In the genomic region with DNA sequence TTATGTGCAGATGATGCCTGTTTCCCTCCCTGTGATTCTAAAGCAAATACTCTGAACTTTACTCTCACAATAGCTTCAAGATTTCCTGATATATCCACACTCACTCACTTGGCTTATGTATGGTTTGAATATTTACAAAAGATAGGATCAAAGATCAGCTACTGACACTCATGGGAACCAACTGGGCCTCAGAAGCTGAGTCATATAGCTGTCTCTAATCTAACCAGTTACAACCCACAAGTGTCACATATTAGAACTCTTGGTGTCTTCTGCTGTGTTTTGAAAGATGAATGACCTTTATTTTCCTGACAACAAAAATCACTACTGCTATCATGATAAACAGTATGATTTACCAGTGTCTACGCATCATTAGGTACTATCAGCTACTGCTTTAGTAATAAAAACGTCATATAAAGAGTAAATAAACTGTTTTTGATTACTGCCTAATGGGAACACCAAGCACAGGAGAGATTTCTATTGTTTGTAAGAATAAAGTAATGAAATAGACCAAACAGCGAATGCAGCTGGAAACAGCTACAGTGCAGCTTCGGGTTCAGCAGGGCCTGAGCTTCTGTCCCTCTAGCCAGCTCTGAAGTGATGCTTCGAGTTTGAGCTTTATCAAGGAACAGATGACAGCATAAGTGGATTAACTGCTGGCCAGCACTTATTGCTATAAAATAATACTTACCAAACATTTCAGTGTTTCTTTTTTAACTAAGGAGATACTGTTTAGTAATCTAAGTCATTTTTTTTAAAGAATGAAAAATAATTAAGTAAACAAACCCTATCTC, we compare ENCODE assay signal across 17 mouse cellular contexts.
DNase-seq lines count a peak whose midpoint lies in the region; ATAC-seq and TF ChIP-seq lines count a peak whose summit lies in the region.
"Had no signal": no experiment of that assay in that cellular context is flagged by ENCODE, and none has a peak within 500 bp of the region (broad histone marks: within the 10 kb centered on the region; RNA-seq: fewer than 3 reads in every experiment).

No protein-coding gene starts in this region.

- H3K36me3 ChIP-seq in G1E (replicated peaks), result peaks cover 36% of the 10 kb centered on the region
- H3K36me3 ChIP-seq in liver, embryonic 12.5 days, result peaks cover under 1% of the 10 kb centered on the region
- H3K36me3 ChIP-seq in hindbrain, embryonic 13.5 days, result 0 out of 2 replicates have a peak, but pooled peaks cover under 1% of the 10 kb centered on the region
- H3K36me3 ChIP-seq in embryonic facial prominence, embryonic 10.5 days (replicated peaks), result peaks cover 2% of the 10 kb centered on the region; the same call in 1 of the 2 replicates

- 56% methylated on average over 5 of the region's 5 CpGs for WGBS in liver, embryonic 12.5 days (ENCODE audit: insufficient replicate concordance)
- 79% methylated on average over 5 of the region's 5 CpGs for WGBS in hindbrain, embryonic 13.5 days
- 84% methylated on average over 5 of the region's 5 CpGs for WGBS in embryonic facial prominence, embryonic 10.5 days

- H3K4me1 ChIP-seq in G1E (ENCODE audit: insufficient read depth, low read depth, low read length), result peaks cover 35% of the 10 kb centered on the region
- peaks cover 79% of the 10 kb centered on the region for H3K4me1 ChIP-seq in liver, embryonic 12.5 days
- no peaks in the 10 kb centered on the region for H3K4me1 ChIP-seq in hindbrain, embryonic 13.5 days (replicated peaks)
- H3K4me1 ChIP-seq in embryonic facial prominence, embryonic 10.5 days, result no peaks in the 10 kb centered on the region
- H3K4me1 ChIP-seq: forebrain, embryonic 10.5 days had no signal

- H3K4me3 ChIP-seq in G1E (ENCODE audit: low read depth, low read length), result no peak overlapping the region
- H3K4me3 ChIP-seq in liver, embryonic 12.5 days, result no peak overlapping the region
- no peak overlapping the region for H3K4me3 ChIP-seq in hindbrain, embryonic 13.5 days
- H3K4me3 ChIP-seq in embryonic facial prominence, embryonic 10.5 days, result no peak overlapping the region
- H3K4me3 ChIP-seq: embryonic facial prominence, embryonic 13.5 days; forebrain, embryonic 10.5 days had no signal

- DNase-seq in 416B (ENCODE audit: low read depth) (peak; percentile 47), G1E (ENCODE audit: low spot score) (no peak), MN1 (ENCODE audit: low spot score) (no peak)
- peak; percentile 62 for DNase-seq in induced T-regulatory cell, adult 2 months (ENCODE audit: low read depth)
- no peak for DNase-seq in embryonic facial prominence, embryonic 10.5 days (ENCODE audit: low spot score)
- DNase-seq: adrenal gland, postnatal 14 days; cerebellum, adult 8-10 months; gastrocnemius, postnatal 10 days; kidney, adult 11 months; kidney, postnatal 10 days; midbrain, embryonic 14.5 days; retina, postnatal 1 day; thymus, adult 2 months had no signal

- peak overlapping the region; percentile 22; the same call in 1 of the 2 replicates for H3K9ac ChIP-seq in liver, embryonic 12.5 days
- no peak overlapping the region for H3K9ac ChIP-seq in hindbrain, embryonic 13.5 days
- H3K9ac ChIP-seq: embryonic facial prominence, embryonic 13.5 days had no signal

- peak overlapping the region; percentile 79 for H3K27ac ChIP-seq in liver, embryonic 12.5 days
- H3K27ac ChIP-seq in hindbrain, embryonic 13.5 days, result no peak overlapping the region
- H3K27ac ChIP-seq in embryonic facial prominence, embryonic 10.5 days (replicated peaks), result no peak overlapping the region
- H3K27ac ChIP-seq: embryonic facial prominence, embryonic 13.5 days; forebrain, embryonic 10.5 days had no signal

- ATAC-seq in G1E (ENCODE audit: extremely low read depth, insufficient number of reproducible peaks, low FRiP score, poor library complexity, severe bottlenecking), result peak; percentile 61
- peak; percentile 81 for ATAC-seq in liver, embryonic 12.5 days
- no peak for ATAC-seq in hindbrain, embryonic 13.5 days (ENCODE audit: low FRiP score)

- H3K9me3 ChIP-seq in G1E (replicated peaks), result no peaks in the 10 kb centered on the region
- no peaks in the 10 kb centered on the region for H3K9me3 ChIP-seq in liver, embryonic 12.5 days (replicated peaks)
- no peaks in the 10 kb centered on the region for H3K9me3 ChIP-seq in hindbrain, embryonic 13.5 days
- no peaks in the 10 kb centered on the region for H3K9me3 ChIP-seq in embryonic facial prominence, embryonic 10.5 days
- H3K9me3 ChIP-seq: embryonic facial prominence, embryonic 13.5 days; forebrain, embryonic 10.5 days had no signal

- TF ChIP-seq CTCF in G1E (IDR thresholded peaks at IDR 0.05; ENCODE audit: low read depth, low read length), result no peak

- no peaks in the 10 kb centered on the region for H3K27me3 ChIP-seq in G1E (ENCODE audit: insufficient read depth, low read length)
- H3K27me3 ChIP-seq in liver, embryonic 12.5 days (replicated peaks), result no peaks in the 10 kb centered on the region
- no peaks in the 10 kb centered on the region for H3K27me3 ChIP-seq in hindbrain, embryonic 13.5 days
- H3K27me3 ChIP-seq in embryonic facial prominence, embryonic 10.5 days (replicated peaks; ENCODE audit: low read depth, poor library complexity, severe bottlenecking), result no peaks in the 10 kb centered on the region
- H3K27me3 ChIP-seq: embryonic facial prominence, embryonic 13.5 days had no signal

- peak overlapping the region; percentile 51 for H3K4me2 ChIP-seq in liver, embryonic 12.5 days
- H3K4me2 ChIP-seq in hindbrain, embryonic 13.5 days, result no peak overlapping the region
- H3K4me2 ChIP-seq: embryonic facial prominence, embryonic 13.5 days had no signal

Comparison
In these comparisons a context has a peak if more than half of its experiments do, and no peak if none do; other contexts are left out.
1. DNase-seq: peak in 416B (single experiment) and induced T-regulatory cell, adult 2 months (single experiment); none in G1E (single experiment), MN1 (single experiment) and embryonic facial prominence, embryonic 10.5 days (single experiment).